Mouse (Mus musculus) liver, postnatal 0 days (tissue): ENCODE measurements around the gene Rpl18.

Experiments
- CTCF ChIP-seq: sonication (generic); IDR thresholded peaks from 2 replicates; pipeline ENCODE4 v1.5.1; 2016; ENCODE audit warnings: antibody characterized with exemption, low read depth
- EP300 ChIP-seq: IDR thresholded peaks from 2 replicates; pipeline ENCODE4 v1.6.1; 2016; ENCODE audit warnings: antibody characterized with exemption, low read depth, mild to moderate bottlenecking

DNA sequence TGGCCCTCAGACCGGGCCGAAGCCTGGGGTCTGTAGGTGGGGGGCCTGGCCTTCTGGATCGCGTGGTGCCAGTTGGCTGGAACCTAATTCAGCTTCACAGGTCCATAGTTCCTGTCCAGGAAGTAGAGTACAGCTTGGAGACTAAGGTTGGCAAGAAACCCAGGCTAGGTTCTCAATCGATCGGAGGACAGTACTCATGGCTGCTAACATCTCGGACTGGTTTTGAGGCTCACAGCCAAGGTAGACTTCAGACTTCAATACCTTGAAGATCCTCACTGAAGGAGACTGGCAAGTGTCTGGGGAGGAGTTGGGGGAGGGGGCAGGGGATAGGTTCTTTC is 5.9 kb downstream of the Rpl18 start:
- TF ChIP-seq CTCF: no peak
- TF ChIP-seq EP300: no peak
